Mouse (Mus musculus) hindbrain, embryonic 10.5 days (tissue): ENCODE results near the gene Camkmt. TPM values are rescaled to one million over a fixed set of nuclear protein-coding genes. Genes with fewer than 3 reads are reported as not detected.

Experiments
- DNase-seq: peaks from one replicate; pipeline ENCODE4 v3.0.0-alpha.2; 2017; ENCODE audit warnings: low spot score
- H3K27ac ChIP-seq: fragments of 300-500 bp; sonication (generic); 2 replicates; pipeline ENCODE4 v1.5.1; 2016; ENCODE audit warnings: mild to moderate bottlenecking, moderate library complexity
- H3K27me3 ChIP-seq: fragments of 300-500 bp; sonication (generic); 2 replicates; pipeline ENCODE4 v1.6.1; 2016; ENCODE audit warnings: mild to moderate bottlenecking; ENCODE audit not compliant: poor library complexity, insufficient read depth, severe bottlenecking
- H3K36me3 ChIP-seq: fragments of 300-500 bp; sonication (generic); 2 replicates; pipeline ENCODE4 v1.6.1; 2016; ENCODE audit warnings: mild to moderate bottlenecking, moderate library complexity
- H3K4me1 ChIP-seq: fragments of 300-500 bp; sonication (generic); replicated peaks from 2 replicates; pipeline ENCODE4 v1.6.1; 2016; ENCODE audit warnings: mild to moderate bottlenecking
- H3K4me3 ChIP-seq: fragments of 300-500 bp; sonication (generic); 2 replicates; pipeline ENCODE4 v1.5.1; 2016; ENCODE audit warnings: mild to moderate bottlenecking, moderate library complexity
- H3K9me3 ChIP-seq: fragments of 300-500 bp; sonication (generic); 2 replicates; pipeline ENCODE4 v1.6.1; 2016; ENCODE audit warnings: mild to moderate bottlenecking, moderate library complexity
- whole genome bisulfite sequencing: fragments of 180-500 bp; shearing (Covaris S2); methylation state at CpG from one replicate; pipeline ENCODE4 v1.1.7; 2016; 5-methylcytosine and 5-hydroxymethylcytosine counted together
- polyA plus RNA-seq: library from polyadenylated mRNA; unstranded; fragments of >200 nt; fragmentation: Nextera tagmentation; extraction: Ambion mirVana; gene quantifications from 2 replicates; pipeline ENCODE4 v1.2.1, GENCODE M21; 2016

Gene Camkmt
- polyA plus RNA-seq, 1 experiment from 2014 or later: 14.1 TPM

DNA sequence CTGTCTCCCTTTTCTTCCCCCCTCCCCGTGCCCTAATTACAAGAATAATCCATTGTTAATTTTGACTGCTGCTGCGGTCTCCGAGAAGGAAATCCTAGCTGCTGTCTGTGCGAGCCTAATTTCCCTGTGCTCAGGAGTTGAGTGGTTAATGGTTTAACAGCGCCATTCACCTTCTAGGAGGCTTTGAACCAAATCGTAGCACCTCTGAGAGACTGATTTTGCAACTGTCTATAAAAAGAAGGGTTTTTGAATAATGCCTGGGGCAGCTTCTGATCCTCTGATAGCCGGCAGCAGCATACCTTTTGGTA is 99.7 kb downstream of the Camkmt start:
- Histone ChIP-seq H3K27me3 (peaks cover 3% of the 10 kb centered on the region; the same call in 1 of the 2 replicates), H3K4me1 (no peaks in the 10 kb centered on the region), H3K27ac (no peak overlapping the region), H3K36me3 (no peaks in the 10 kb centered on the region), H3K4me3 (no peak overlapping the region), H3K9me3 (0 out of 2 replicates have a peak, but pooled peaks cover 3% of the 10 kb centered on the region)
- DNase-seq: no peak
- 47% methylated on average over 7 of the region's 7 CpGs for WGBS

DNA sequence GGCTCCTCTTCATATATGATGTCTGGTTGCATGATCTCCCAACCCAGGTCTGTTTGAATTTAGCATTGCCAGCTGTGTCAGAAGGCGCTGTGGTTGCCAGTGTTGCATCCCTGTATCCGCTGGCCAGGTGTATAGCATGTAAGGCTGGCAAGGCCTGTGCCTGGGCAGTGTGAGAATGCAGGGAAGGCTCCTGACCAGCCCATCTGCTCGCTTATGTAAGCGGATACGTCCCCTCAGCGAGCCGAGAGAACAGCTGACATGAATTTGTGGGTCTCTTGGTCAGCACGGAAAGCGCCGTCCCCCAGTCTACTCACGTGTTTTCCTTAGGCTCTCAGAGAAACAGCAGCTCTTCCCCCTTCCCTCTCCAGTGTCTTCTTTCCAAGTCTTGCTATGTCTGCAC is 102.9 kb downstream of the Camkmt start:
- Histone ChIP-seq H3K4me1 (no peaks in the 10 kb centered on the region), H3K36me3 (no peaks in the 10 kb centered on the region), H3K27ac (no peak overlapping the region), H3K9me3 (no peaks in the 10 kb centered on the region), H3K4me3 (no peak overlapping the region), H3K27me3 (peaks cover 3% of the 10 kb centered on the region; the same call in 1 of the 2 replicates)
- WGBS: 81% methylated on average over 11 of the region's 11 CpGs
- DNase-seq: no peak

DNA sequence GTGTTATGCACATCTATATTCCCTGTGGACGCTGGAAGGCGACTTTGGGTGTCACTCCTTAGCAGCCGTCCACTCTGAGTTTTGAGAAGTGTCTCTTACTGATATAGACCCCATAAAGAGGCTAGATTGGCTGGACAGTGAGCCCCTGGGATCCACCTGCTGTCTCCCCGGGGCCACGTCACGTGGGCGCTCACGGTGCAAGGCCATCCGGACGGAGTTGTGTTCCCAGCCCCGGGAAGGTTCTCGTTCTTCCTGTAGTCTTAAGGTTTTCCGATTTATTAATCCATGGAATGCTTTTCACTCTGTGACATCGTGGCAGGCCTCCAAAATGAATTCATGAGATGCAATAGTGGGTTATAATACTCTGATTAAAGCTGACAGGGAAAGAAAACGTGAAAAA is 108.4 kb downstream of the Camkmt start:
- no peak overlapping the region for H3K4me3 ChIP-seq
- no peaks in the 10 kb centered on the region for H3K27me3 ChIP-seq
- DNase-seq: no peak
- no peaks in the 10 kb centered on the region for H3K36me3 ChIP-seq
- no peaks in the 10 kb centered on the region for H3K9me3 ChIP-seq
- 91% methylated on average over 15 of the region's 15 CpGs for WGBS
- no peak overlapping the region for H3K27ac ChIP-seq
- no peaks in the 10 kb centered on the region for H3K4me1 ChIP-seq

DNA sequence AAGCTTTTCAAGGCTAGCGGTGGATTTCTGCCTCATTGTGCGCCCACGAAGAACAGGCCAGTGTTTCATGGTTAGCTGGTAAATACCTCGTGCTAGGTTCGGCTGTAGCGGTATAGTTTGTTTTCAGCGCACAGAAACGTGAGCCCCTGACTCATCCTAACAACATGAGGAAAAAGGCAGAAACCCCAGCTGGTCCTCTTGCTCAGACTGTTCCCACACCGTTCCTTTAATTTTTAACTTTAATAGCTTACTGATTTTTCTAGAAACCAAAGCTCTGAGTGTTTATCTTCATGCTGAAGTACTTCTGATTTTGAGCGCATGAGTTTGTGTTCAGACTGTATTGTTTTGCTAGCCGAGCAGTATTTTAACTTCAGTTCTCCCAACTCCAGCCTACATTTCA is 109.0 kb downstream of the Camkmt start:
- Histone ChIP-seq H3K4me3 (no peak overlapping the region), H3K4me1 (no peaks in the 10 kb centered on the region), H3K27me3 (no peaks in the 10 kb centered on the region), H3K9me3 (no peaks in the 10 kb centered on the region), H3K36me3 (no peaks in the 10 kb centered on the region), H3K27ac (no peak overlapping the region)
- no peak for DNase-seq
- 90% methylated on average over 11 of the region's 11 CpGs for WGBS

DNA sequence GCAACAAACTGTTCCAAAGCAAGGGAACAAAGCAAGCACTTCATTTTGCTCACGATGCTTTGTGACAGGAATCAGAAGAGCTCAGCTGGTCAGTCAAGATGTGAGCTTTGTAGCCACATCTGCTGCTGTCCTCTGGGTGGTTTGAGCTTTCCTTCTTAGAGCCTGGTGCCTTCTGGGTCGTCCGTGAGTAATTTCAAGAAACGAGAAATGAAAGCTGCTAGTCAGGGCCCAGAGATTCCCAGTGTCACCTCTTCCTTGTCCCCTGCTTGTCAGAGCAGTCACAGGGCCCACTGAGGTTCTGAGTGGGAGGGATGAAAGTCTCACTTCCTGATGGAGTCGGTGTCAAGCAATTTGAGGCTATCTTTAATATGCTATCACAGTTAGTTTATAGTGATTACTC is 127.7 kb downstream of the Camkmt start:
- no peak for DNase-seq
- H3K36me3 ChIP-seq: no peaks in the 10 kb centered on the region
- no peak overlapping the region for H3K27ac ChIP-seq
- peaks cover 5% of the 10 kb centered on the region; the same call in 1 of the 2 replicates for H3K9me3 ChIP-seq
- 84% methylated on average over 5 of the region's 5 CpGs for WGBS
- H3K27me3 ChIP-seq: no peaks in the 10 kb centered on the region
- H3K4me3 ChIP-seq: no peak overlapping the region
- no peaks in the 10 kb centered on the region for H3K4me1 ChIP-seq

DNA sequence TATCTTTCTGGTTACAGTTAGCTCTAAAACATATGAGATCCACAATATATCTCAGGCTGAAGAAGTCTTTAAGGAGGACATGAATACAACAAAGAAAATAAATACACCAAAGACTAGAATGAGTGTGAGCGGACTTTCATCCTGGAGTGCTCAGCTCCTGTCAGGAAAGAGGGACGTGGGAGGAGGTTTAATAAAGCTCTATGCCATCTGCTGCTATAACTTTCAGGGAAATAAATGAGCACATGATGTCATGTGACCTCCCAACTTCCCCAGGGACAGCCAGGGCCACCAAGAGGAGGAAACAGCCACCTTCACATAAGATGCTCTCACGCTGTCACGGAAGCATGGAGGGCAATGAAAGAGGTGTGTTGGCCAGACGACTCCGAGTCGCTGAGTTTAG is 151.8 kb downstream of the Camkmt start:
- Histone ChIP-seq H3K4me3 (no peak overlapping the region), H3K9me3 (no peaks in the 10 kb centered on the region), H3K27ac (no peak overlapping the region), H3K27me3 (no peaks in the 10 kb centered on the region), H3K36me3 (no peaks in the 10 kb centered on the region), H3K4me1 (no peaks in the 10 kb centered on the region)
- no peak for DNase-seq
- WGBS: 93% methylated on average over 7 of the region's 7 CpGs

DNA sequence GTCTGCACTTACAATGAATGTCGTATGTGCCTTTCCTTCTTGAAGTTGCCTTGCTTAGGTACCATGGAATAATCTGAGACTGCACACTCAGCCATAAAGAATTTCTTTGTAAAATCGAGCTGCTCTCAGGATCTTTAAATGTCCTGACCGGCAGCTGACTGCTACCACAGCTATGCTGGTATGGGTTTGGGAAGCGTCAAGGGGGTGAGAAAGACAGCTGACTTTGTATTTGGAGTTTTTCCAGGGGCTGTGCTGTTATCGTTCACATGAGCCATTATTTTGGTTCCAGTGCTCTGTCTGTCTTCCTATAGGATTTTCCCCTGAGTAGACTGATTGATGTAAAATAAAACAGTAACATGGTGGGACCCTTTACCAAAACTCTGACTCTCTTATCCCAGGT is 158.6 kb downstream of the Camkmt start:
- Histone ChIP-seq H3K36me3 (no peaks in the 10 kb centered on the region), H3K27me3 (no peaks in the 10 kb centered on the region)
- WGBS: 85% methylated on average over 5 of the region's 5 CpGs

DNA sequence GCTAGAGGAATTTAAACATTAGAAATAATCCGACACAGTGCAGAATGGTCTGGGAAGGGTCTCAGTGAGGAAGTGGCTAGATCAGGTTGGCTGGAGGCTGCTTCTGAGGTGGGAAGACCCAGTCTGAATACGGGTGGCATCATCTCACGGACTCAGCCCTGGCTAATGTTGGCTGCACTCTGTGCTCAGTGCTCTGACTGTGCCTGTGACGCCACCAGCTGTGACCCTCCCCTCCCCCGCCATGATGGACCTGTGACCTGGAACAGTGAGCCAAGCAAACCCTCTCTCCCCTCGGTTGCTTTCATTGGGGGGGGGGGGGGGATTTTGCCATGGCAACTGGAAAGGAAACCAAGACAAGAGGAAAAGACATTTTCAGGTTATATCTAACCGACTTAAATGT is 159.4 kb downstream of the Camkmt start:
- peaks cover 7% of the 10 kb centered on the region for H3K4me1 ChIP-seq
- DNase-seq: peak; percentile 19
- H3K36me3 ChIP-seq: no peaks in the 10 kb centered on the region
- WGBS: 34% methylated on average over 7 of the region's 7 CpGs
- H3K4me3 ChIP-seq: no peak overlapping the region
- H3K9me3 ChIP-seq: no peaks in the 10 kb centered on the region
- H3K27me3 ChIP-seq: no peaks in the 10 kb centered on the region
- no peak overlapping the region for H3K27ac ChIP-seq

More for the DNA sequence above, 158.6 kb downstream of the Camkmt start:
- no peak for DNase-seq
- peaks cover 7% of the 10 kb centered on the region for H3K4me1 ChIP-seq
- no peaks in the 10 kb centered on the region for H3K9me3 ChIP-seq
- H3K27ac ChIP-seq: no peak overlapping the region
- H3K4me3 ChIP-seq: no peak overlapping the region

DNA sequence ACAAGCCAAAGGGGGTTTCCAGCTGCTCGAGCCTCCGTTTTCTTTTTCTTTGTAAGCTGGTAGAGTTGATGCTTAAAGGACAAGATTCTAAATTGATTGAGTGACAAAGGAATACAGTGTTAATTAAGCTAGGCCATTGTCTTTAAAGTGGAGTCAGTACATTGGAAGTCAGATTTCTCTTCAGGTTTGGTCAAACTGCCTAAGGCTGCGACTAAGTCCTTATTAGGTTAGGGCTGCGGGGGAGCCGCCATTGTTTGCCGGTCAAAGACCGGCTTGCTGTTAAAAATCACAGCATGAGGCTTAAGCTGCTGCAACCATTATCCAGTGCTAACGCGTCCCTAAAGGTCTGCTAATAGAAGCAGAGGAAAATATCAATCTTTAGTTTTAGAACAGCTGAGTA is 166.6 kb downstream of the Camkmt start:
- 5% methylated on average over 9 of the region's 9 CpGs for WGBS
- no peaks in the 10 kb centered on the region for H3K36me3 ChIP-seq
- peak overlapping the region; percentile 53 for H3K27ac ChIP-seq
- peaks cover 18% of the 10 kb centered on the region for H3K27me3 ChIP-seq
- DNase-seq: peak; percentile 35
- H3K4me1 ChIP-seq: peaks cover 17% of the 10 kb centered on the region
- no peaks in the 10 kb centered on the region for H3K9me3 ChIP-seq
- H3K4me3 ChIP-seq: peak overlapping the region; percentile 33

DNA sequence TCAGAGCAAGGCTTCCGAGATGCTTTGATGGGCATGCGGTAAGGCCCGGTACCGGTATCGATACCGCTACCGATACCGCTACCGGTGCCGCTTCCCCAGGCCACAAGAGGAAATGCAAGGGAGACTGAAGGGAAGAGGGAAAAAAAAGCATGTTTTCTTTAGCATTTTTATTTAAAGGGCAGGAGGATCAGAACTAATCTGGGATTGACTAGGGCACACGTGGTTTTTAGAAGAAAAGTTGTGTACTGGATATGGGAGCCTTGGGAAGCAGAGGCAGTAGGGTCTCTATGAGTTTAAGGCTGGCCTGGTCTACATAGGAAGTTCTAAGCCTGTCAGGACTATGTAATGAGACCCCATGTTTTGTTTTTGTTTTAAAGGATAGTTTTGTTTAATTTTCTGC is 167.0 kb downstream of the Camkmt start:
- peak overlapping the region; percentile 33 for H3K4me3 ChIP-seq
- H3K9me3 ChIP-seq: no peaks in the 10 kb centered on the region
- no peak for DNase-seq
- H3K4me1 ChIP-seq: peaks cover 17% of the 10 kb centered on the region
- H3K36me3 ChIP-seq: no peaks in the 10 kb centered on the region
- peaks cover 18% of the 10 kb centered on the region for H3K27me3 ChIP-seq
- peak overlapping the region; percentile 47; the same call in 1 of the 2 replicates for H3K27ac ChIP-seq
- 35% methylated on average over 11 of the region's 11 CpGs for WGBS

DNA sequence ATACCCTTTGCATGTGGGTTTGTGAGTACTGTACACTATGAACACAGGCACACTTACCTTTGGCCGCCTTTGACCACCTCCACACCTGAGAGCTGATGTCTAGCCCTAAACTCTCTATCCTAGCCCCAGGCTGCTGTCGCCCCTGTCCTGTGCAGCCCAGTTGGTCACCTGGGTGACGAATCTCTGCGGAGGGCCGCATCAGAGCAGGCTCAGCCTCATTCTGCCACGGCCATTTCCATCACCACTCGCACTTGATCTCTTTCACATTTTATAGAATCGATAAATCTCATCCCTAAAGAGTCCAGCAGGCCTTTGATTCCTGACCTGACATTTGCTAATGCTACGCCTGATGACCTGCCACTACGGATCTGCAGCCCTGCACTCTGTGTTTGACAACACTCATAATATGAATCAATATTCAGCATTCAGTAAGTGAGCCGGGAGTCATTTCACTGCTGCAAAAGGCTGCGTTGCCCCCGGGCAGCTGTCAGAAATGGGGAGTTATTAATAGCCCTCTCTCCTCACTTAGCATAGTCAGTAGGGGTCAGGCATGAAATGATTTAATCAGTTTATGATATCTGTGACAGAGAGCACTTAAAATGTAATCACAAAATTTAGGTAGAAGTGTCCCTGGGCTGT is 168.5 kb downstream of the Camkmt start:
- Histone ChIP-seq H3K9me3 (no peaks in the 10 kb centered on the region), H3K4me3 (no peak overlapping the region), H3K36me3 (no peaks in the 10 kb centered on the region), H3K27me3 (peaks cover 18% of the 10 kb centered on the region), H3K4me1 (peaks cover 17% of the 10 kb centered on the region), H3K27ac (no peak overlapping the region)
- DNase-seq: peak; percentile 18
- WGBS: 76% methylated on average over 13 of the region's 13 CpGs

DNA sequence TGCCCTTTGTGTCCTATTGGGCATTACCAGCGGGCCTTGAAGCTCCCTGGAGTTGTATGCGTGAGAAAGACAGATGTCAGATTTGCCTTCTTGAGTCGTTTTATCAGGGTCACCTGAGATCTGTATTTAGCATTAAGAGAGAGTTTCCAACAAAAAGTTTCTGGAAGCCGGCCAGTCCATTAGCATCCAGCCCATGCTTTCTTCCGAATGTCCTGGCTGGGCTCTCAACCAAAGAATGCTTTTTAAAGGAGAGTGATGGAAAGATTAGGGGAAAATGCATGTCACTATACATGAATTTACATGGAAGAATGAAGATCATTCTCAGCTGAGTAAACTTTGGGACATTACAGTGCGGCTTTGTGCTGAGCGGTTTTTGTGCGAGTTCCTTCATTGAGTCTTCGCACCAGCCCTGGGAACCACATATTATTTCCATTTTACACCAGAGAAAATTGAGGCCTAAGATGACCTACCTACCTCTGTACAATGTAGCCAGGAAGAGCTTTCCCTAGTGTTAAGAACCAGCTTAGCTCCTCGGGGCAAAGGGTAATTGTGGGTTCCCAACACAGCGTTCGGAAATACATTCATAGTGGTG is 176.6 kb downstream of the Camkmt start:
- Histone ChIP-seq H3K4me1 (peaks cover 15% of the 10 kb centered on the region), H3K27ac (no peak overlapping the region), H3K9me3 (0 out of 2 replicates have a peak, but pooled peaks cover 3% of the 10 kb centered on the region), H3K4me3 (no peak overlapping the region), H3K27me3 (no peaks in the 10 kb centered on the region), H3K36me3 (no peaks in the 10 kb centered on the region)
- DNase-seq: no peak
- 89% methylated on average over 12 of the region's 12 CpGs for WGBS

DNA sequence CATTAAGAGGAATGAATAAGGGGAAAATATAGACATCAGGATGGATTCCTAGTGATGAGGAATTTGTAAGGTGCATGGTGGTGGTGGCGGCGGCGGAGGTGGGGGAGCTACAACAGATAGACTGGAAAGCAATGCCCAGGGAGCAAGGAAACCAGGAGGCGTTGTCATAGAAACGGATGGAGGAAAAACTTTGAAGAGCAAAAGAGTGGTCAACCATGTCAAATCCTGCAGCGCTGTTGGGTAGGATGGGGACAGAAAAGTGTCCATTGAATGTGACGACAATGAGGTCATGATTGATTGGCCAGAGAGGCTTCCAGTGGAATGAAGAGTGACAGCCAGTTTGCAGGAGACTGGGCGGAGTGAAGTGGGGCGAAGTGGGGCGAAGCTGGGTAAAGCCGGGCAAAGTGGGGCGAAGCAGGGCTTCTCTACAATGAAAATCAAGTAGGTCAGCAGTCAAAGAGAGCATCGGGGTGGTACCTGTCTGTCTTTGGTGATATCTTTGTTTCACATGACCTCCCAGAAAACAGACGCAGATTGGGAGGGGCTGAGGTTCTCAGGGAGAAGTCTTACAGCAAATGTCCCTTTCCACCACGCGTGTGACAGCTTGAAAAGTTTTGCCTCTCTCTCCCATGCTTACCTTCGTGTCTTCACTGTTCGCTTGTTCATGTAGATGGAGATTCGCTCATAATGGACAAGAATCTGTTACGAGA is 181.3 kb downstream of the Camkmt start:
- Histone ChIP-seq H3K4me3 (peak overlapping the region; percentile 23), H3K9me3 (0 out of 2 replicates have a peak, but pooled peaks cover 3% of the 10 kb centered on the region), H3K27ac (peak overlapping the region; percentile 53; the same call in 1 of the 2 replicates), H3K4me1 (peaks cover 21% of the 10 kb centered on the region), H3K27me3 (peaks cover 18% of the 10 kb centered on the region), H3K36me3 (no peaks in the 10 kb centered on the region)
- 42% methylated on average over 20 of the region's 20 CpGs for WGBS
- peak; percentile 40 for DNase-seq
